In the genomic region with DNA sequence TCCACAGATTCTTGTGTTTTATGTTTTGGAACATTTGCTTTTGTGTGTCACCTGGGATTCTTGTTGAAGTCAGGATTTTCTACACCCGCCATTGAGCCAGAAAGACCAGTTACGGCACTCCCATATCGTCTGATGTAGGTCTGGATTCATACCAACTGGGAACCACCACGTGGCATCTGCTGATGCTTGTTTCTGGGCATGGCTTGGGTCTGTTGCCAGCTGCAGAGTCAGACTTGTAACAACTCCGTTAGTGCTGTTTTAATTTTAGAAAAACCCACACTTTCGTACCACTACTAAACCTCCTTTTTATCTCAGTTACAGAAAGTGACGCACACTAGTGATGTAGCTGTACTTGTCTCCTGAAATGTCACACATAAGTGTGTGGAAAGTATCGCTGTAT, we compare ENCODE assay signal across 15 mouse cellular contexts. TPM values are rescaled to one million over a fixed set of nuclear protein-coding genes. Genes with fewer than 3 reads are reported as not detected.
A peak's percentile ranks its signal among the peaks of the same experiment; 100 is the strongest.
DNase-seq lines count a peak whose midpoint lies in the region; ATAC-seq lines count a peak whose summit lies in the region.
"Had no signal": no experiment of that assay in that cellular context is flagged by ENCODE, and none has a peak within 500 bp of the region (broad histone marks: within the 10 kb centered on the region; RNA-seq: fewer than 3 reads in every experiment).

No protein-coding gene starts in this region.

- no peak for ATAC-seq in erythroid progenitor cell, adult 5-6 weeks (replicated peaks; ENCODE audit: low FRiP score, poor library complexity, severe bottlenecking)
- no peak for ATAC-seq in midbrain, embryonic 14.5 days (ENCODE audit: low FRiP score, low TSS enrichment)
- ATAC-seq: midbrain, embryonic 13.5 days had no signal

- H3K4me3 ChIP-seq in midbrain, embryonic 14.5 days (replicated peaks; ENCODE audit: low read depth, low read length) = no peak overlapping the region
- H3K4me3 ChIP-seq: erythroblast, embryonic 14.5 days; hindbrain, embryonic 10.5 days; limb, embryonic 12.5 days; lung, embryonic 15.5 days; midbrain, embryonic 13.5 days; neural tube, embryonic 13.5 days had no signal

- no peaks in the 10 kb centered on the region for H3K27me3 ChIP-seq in midbrain, embryonic 14.5 days (ENCODE audit: control insufficient read depth, insufficient read depth, low read length)
- H3K27me3 ChIP-seq: limb, embryonic 12.5 days; lung, embryonic 15.5 days; midbrain, embryonic 13.5 days; neural tube, embryonic 13.5 days had no signal

- peaks cover 38% of the 10 kb centered on the region for H3K36me3 ChIP-seq in midbrain, embryonic 14.5 days (ENCODE audit: control insufficient read depth, insufficient read depth, low read length)

- WGBS in midbrain, embryonic 14.5 days = 93% methylated on average over 8 of the region's 8 CpGs

- no peak overlapping the region for H3K4me2 ChIP-seq in midbrain, embryonic 14.5 days (ENCODE audit: low read length)
- H3K4me2 ChIP-seq: limb, embryonic 12.5 days; lung, embryonic 15.5 days; midbrain, embryonic 13.5 days; neural tube, embryonic 13.5 days had no signal

- H3K9ac ChIP-seq in midbrain, embryonic 14.5 days (replicated peaks; ENCODE audit: low read length) = no peak overlapping the region
- H3K9ac ChIP-seq: lung, embryonic 15.5 days; midbrain, embryonic 13.5 days; neural tube, embryonic 13.5 days had no signal

- DNase-seq in cerebellum, adult 9-11 months = peak; percentile 30
- no peak for DNase-seq in cerebellum, adult 9-10 months
- DNase-seq in brain, adult 2 months (ENCODE audit: low read depth, low spot score) = peak; percentile 93
- peak; percentile 73 to 75 for DNase-seq in layer of hippocampus, adult 8-10 months (ENCODE audit: low spot score in 2 of 2)
- peak; percentile 83 for DNase-seq in right cerebral cortex, adult 18-20 months
- no peak for DNase-seq in adrenal gland, adult 2 months
- no peak for DNase-seq in midbrain, embryonic 14.5 days
- DNase-seq: kidney, adult 2 months had no signal

- no peaks in the 10 kb centered on the region for H3K9me3 ChIP-seq in midbrain, embryonic 14.5 days (ENCODE audit: control insufficient read depth, low read length)
- H3K9me3 ChIP-seq: hindbrain, embryonic 10.5 days; limb, embryonic 12.5 days; lung, embryonic 15.5 days; midbrain, embryonic 13.5 days; neural tube, embryonic 13.5 days had no signal

- no peak overlapping the region for H3K27ac ChIP-seq in midbrain, embryonic 14.5 days (replicated peaks; ENCODE audit: low read depth, low read length)
- H3K27ac ChIP-seq: hindbrain, embryonic 10.5 days; limb, embryonic 12.5 days; lung, embryonic 15.5 days; midbrain, embryonic 13.5 days had no signal

- H3K4me1 ChIP-seq in midbrain, embryonic 14.5 days (ENCODE audit: control insufficient read depth, insufficient read depth, low read length) = peaks cover 8% of the 10 kb centered on the region; the same call in 1 of the 2 replicates

RNA-seq across cellular contexts. Expression of gene Wrb, which starts 10.8 kb away (rescaled TPM):
- 10 to 100 TPM; 62.5 to 72.2 (median 68.0) TPM for total RNA-seq in layer of hippocampus, adult 8-10 months (2022)
- total RNA-seq in adrenal gland, adult 2 months (2021) = 10 to 100 TPM; 23.4 to 45.2 TPM
- polyA plus RNA-seq in adrenal gland, adult 2 months (2012; rRNA removed) = 50.0 and 84.1 TPM in 2 replicates
- total RNA-seq in erythroid progenitor cell, adult 5-6 weeks (2015; ENCODE audit: low replicate concordance) = 1.4 TPM in 1 of 2 replicates, not detected in the other
- total RNA-seq in erythroid progenitor cell, adult 5-6 weeks (2017; ENCODE audit: low replicate concordance) = 2.1 TPM in 1 of 2 replicates, not detected in the other
- polyA plus RNA-seq in midbrain, embryonic 14.5 days (2014; fragmentation: Nextera tagmentation; extraction: Ambion mirVana) = 229 and 232 TPM in 2 replicates

RNA-seq across cellular contexts. Expression of gene Hmgn1, which starts 28.5 kb away (rescaled TPM):
- 10 to 100 TPM; 57.8 to 81.9 (median 67.6) TPM for total RNA-seq in layer of hippocampus, adult 8-10 months (2022)
- total RNA-seq in adrenal gland, adult 2 months (2021) = 100 to 1,000 TPM; 215 to 238 TPM
- polyA plus RNA-seq in adrenal gland, adult 2 months (2012; rRNA removed) = 12.9 and 14.9 TPM in 2 replicates
- total RNA-seq in erythroid progenitor cell, adult 5-6 weeks (2015; ENCODE audit: low replicate concordance) = 33.5 and 60.5 TPM in 2 replicates
- 9.1 and 16.9 TPM in 2 replicates for total RNA-seq in erythroid progenitor cell, adult 5-6 weeks (2017; ENCODE audit: low replicate concordance)
- polyA plus RNA-seq in midbrain, embryonic 14.5 days (2014; fragmentation: Nextera tagmentation; extraction: Ambion mirVana) = 371 and 462 TPM in 2 replicates

RNA-seq across cellular contexts. Expression of gene Lca5l, which starts 36.1 kb away (rescaled TPM):
- total RNA-seq in layer of hippocampus, adult 8-10 months (2022) = 1 to 10 TPM; 1.8 to 3.0 (median 2.5) TPM
- total RNA-seq in adrenal gland, adult 2 months (2021) = 1 to 10 TPM; 1.2 to 3.0 TPM
- polyA plus RNA-seq in adrenal gland, adult 2 months (2012; rRNA removed) = 0.86 and 1.0 TPM in 2 replicates
- not detected in 2 replicates for total RNA-seq in erythroid progenitor cell, adult 5-6 weeks (2015; ENCODE audit: low replicate concordance)
- not detected in 2 replicates for total RNA-seq in erythroid progenitor cell, adult 5-6 weeks (2017; ENCODE audit: low replicate concordance)
- 1.7 and 2.1 TPM in 2 replicates for polyA plus RNA-seq in midbrain, embryonic 14.5 days (2014; fragmentation: Nextera tagmentation; extraction: Ambion mirVana)
- polyA plus RNA-seq: erythroblast, embryonic 14.5 days had no signal

RNA-seq across cellular contexts. Expression of gene Sh3bgr, which starts 44.2 kb away (rescaled TPM):
- 1 to 10 TPM; 1.8 to 2.4 (median 2.2) TPM for total RNA-seq in layer of hippocampus, adult 8-10 months (2022)
- total RNA-seq in adrenal gland, adult 2 months (2021) = 10 to 100 TPM; 25.1 to 30.0 TPM
- 2.4 and 3.3 TPM in 2 replicates for polyA plus RNA-seq in adrenal gland, adult 2 months (2012; rRNA removed)
- total RNA-seq in erythroid progenitor cell, adult 5-6 weeks (2015; ENCODE audit: low replicate concordance) = not detected in 2 replicates
- not detected in 2 replicates for total RNA-seq in erythroid progenitor cell, adult 5-6 weeks (2017; ENCODE audit: low replicate concordance)
- polyA plus RNA-seq in midbrain, embryonic 14.5 days (2014; fragmentation: Nextera tagmentation; extraction: Ambion mirVana) = 1.6 and 2.1 TPM in 2 replicates
- polyA plus RNA-seq: erythroblast, embryonic 14.5 days had no signal

Comparison
In these comparisons a context has a peak if more than half of its experiments do, and no peak if none do; other contexts are left out.
1. DNase-seq: peak in cerebellum, adult 9-11 months (single experiment), brain, adult 2 months (single experiment), layer of hippocampus, adult 8-10 months (2 of 2) and right cerebral cortex, adult 18-20 months (single experiment); none in cerebellum, adult 9-10 months (single experiment), adrenal gland, adult 2 months (single experiment) and midbrain, embryonic 14.5 days (single experiment).
2. RNA of gene Wrb, which starts 10.8 kb away (total RNA-seq): 62.5 to 72.2 TPM in layer of hippocampus, adult 8-10 months and 23.4 to 45.2 TPM in adrenal gland, adult 2 months; 1.4 to 2.1 TPM in erythroid progenitor cell, adult 5-6 weeks; every median in the first group is over 4 times any median in the second.